Mouse (Mus musculus) lung, postnatal 25 days (tissue): Measurements from ENCODE around the gene Gm49416.

Source experiments
- DNase-seq: peaks from one replicate; pipeline ENCODE4 v3.0.0; 2022; ENCODE audit warnings: low spot score

The Gm49416 gene

GRCm38 (mm10) chr19:8920836-8921291, 32.1 kb downstream of the Gm49416 start:
- no peak for DNase-seq

- no peak for DNase-seq
Measured at GRCm38 (mm10) chr19:8921741-8922140, 33.0 kb downstream of the Gm49416 start.

GRCm38 (mm10) chr19:8926766-8927165, 38.0 kb downstream of the Gm49416 start:
- DNase-seq, result no peak

GRCm38 (mm10) chr19:8927891-8928525, 39.3 kb downstream of the Gm49416 start:
- DNase-seq, result no peak

GRCm38 (mm10) chr19:8928689-8929223, 40.0 kb downstream of the Gm49416 start:
- no peak for DNase-seq

- peak; percentile 94 for DNase-seq
Measured at GRCm38 (mm10) chr19:8929224-8930088, 40.7 kb downstream of the Gm49416 start, which contains the start of the genes Rom1 and Eml3. Gene Rom1, minus strand, starts transcription at chr19:8929356. Gene Eml3, plus strand, starts transcription at chr19:8929552.

- DNase-seq, result no peak
Measured at GRCm38 (mm10) chr19:8930117-8930516, 41.4 kb downstream of the Gm49416 start.

- DNase-seq, result no peak
Measured at GRCm38 (mm10) chr19:8930771-8931170, 42.0 kb downstream of the Gm49416 start.

GRCm38 (mm10) chr19:8936736-8937135, 48.0 kb downstream of the Gm49416 start:
- no peak for DNase-seq

- DNase-seq, result no peak
Measured at GRCm38 (mm10) chr19:8940526-8941133, 51.9 kb downstream of the Gm49416 start.

GRCm38 (mm10) chr19:8941136-8941514, 52.4 kb downstream of the Gm49416 start:
- DNase-seq, result no peak

- peak; percentile 95 for DNase-seq
Measured at GRCm38 (mm10) chr19:8941515-8942217, 52.9 kb downstream of the Gm49416 start, which contains the start of gene Mta2. Gene Mta2, plus strand, starts transcription at chr19:8941875.

- DNase-seq, result peak; percentile 36
Measured at GRCm38 (mm10) chr19:8942276-8942964, 53.7 kb downstream of the Gm49416 start.

- DNase-seq, result no peak
Measured at GRCm38 (mm10) chr19:8943047-8943446, 54.3 kb downstream of the Gm49416 start.

- no peak for DNase-seq
Measured at GRCm38 (mm10) chr19:8944062-8944461, 55.3 kb downstream of the Gm49416 start.

GRCm38 (mm10) chr19:8944750-8945149, 56.0 kb downstream of the Gm49416 start:
- peak; percentile 66 for DNase-seq
